Mouse (Mus musculus) gonadal fat pad, adult 2 months (tissue): Measurements from ENCODE around the gene Pla2g2f. TPM values are rescaled to one million over a fixed set of nuclear protein-coding genes. Genes with fewer than 3 reads are reported as not detected.

Source experiments
- DNase-seq: peaks from one replicate; pipeline ENCODE4 v3.0.0-alpha.2; 2012; ENCODE audit warnings: low read depth
- polyA plus RNA-seq: library from polyadenylated mRNA; depleted of rRNA; stranded (reverse); fragments of >200 nt; gene quantifications from 2 replicates; pipeline ENCODE4 v1.2.3, GENCODE M21; 2012; rRNA removed

Gene Pla2g2f
- polyA plus RNA-seq, 1 experiment: not detected

DNA sequence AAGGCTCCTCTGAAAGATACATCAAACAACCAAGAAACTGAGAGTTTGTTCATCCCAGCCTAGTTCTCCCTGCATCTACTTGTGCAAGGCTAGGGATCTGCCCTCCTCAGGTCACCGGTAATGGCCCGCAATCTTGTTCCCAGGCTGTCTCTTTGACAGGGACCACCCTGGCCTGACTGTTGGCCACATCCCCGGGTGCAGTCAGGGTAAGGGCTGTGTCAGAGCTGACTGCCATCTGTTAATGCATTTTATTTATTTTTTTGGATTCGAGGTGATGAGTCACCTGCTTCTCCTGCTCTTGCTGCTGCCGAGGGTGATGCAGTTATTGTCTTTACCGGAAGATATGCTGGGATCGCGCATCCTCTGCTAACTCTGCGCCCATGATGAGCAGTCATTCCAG, 40.7 kb downstream of the Pla2g2f start:
- no peak for DNase-seq

DNA sequence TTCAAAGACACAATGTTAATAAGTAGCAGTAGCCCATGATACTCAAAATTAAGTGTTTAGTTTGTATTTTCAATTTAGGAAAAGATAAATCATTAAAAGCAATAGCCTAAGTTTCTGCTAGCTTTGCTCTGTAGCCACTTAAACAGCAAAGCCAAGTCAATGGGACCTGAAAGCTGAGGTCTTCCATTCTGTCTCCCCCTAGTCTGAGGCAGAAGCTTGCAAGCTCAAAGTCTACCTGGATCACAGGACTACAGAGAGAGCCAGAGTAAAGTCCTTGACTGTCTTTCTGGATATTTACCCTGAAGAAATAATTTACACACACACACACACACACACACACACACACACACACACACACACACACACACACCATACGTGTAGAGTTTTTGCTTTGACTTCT, 43.2 kb downstream of the Pla2g2f start:
- DNase-seq: no peak

GRCm38 (mm10) chr4:138712621-138713020, 44.8 kb downstream of the Pla2g2f start:
- DNase-seq: no peak

DNA sequence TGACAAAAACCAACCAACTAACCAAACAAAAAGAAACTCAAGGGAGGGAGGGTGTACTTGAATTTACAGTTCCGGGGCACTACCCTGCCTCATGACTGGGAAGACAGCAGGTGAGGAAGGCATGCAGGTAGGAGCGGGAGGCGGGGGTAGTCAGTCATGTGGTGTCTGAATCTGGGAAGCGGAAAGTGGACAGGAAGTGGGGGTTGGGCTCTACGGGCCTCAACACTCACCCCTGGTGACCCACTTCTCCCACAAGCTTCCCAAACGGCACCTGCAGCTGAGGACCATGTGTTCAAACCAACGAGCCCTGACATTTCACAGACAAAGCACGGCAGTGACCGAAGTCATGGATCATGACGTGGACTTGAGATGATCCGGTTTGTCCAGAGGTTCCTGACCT, 45.3 kb downstream of the Pla2g2f start:
- DNase-seq: no peak

DNA sequence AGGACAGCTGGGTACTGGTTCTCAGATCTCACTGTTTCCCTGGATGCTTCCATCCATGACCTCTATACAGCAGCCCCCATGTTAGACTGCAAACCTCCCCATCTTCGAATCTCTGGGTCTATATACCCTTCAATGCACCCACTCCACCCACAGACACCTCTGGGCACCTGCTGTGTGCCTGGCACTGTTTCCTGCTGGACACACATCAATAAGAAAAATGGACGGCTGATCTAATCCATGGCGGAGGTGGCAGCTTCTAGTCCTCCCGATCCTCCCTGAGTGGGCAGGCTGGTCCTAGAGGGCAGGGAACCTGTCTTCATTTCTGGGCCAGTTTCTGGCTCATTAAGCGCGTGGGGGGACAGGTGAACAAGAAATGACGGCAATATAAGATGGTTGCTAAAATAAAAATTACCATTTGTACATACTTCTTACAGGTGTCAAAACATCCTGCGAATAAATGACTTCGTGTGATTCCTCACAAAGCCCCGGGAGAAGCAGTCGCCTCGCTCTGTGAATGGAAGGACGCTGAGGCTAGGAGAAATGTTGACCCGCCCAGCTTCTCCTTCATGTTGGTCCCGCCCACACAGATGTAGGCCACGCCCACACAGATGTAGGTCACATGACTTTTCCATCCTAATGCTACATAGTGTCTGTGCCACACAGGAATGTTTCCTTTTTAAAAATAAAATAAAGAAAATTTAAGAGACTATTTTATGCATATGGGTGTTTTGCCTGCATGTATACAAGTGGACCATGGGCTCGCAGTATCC, 46.2 kb downstream of the Pla2g2f start:
- no peak for DNase-seq

DNA sequence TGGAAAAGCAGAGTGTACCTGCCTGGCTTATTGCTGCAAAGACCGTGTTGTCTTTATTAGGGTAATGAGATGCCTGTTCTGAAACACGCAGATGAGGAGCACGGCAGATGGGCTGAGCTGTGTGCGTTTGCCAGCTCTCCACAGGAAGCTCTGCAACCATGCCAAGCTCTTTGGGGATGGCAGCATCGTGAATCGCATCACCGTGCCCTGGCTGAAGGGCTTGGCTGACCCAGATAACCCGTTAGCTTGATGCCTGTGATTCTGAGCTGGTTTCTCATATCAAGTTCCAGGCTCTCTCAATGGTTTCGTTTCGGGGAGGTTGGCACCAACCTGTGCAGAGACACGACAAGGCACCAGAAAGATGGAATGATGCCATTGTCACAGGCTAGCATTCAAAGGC, 46.8 kb downstream of the Pla2g2f start:
- DNase-seq: no peak

DNA sequence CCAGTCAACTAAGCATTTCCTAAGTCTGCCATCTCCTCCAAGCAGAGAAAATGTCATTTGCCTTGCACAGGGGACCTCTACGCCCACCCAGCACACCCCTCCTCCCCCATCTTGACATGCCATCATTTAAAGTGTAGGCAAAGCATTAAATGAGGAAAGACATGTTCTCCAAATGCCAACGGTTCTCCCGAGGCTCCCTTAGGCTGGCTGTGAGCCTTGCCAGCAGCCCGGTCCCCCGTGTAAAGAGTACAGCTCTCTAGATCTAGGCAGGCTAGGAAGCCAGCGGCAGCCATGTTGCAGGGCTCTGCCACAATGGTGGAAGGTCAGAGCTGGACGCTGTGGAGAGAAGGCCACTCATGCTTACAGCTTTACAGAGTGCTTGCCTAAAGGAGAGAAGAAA, 47.5 kb downstream of the Pla2g2f start:
- DNase-seq: no peak

DNA sequence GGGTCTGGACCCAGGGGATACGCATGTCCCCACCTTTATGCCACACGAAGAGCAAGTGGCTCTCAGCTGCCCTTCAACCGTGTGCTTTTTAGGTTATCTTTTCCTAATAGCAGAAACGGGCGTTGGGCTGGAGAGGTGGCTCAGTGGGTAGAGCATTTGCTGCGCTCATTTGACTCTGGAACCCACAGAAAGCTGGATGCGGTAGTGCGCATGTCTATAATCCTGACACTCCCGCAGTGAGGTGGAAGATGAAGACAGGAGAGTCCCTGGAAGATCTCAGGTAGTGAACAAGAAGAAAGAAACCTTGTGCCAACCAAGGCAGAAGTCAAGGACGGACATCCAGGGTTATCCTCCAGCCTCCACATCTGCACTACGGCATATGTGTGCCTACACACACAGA, 48.2 kb downstream of the Pla2g2f start:
- no peak for DNase-seq

DNA sequence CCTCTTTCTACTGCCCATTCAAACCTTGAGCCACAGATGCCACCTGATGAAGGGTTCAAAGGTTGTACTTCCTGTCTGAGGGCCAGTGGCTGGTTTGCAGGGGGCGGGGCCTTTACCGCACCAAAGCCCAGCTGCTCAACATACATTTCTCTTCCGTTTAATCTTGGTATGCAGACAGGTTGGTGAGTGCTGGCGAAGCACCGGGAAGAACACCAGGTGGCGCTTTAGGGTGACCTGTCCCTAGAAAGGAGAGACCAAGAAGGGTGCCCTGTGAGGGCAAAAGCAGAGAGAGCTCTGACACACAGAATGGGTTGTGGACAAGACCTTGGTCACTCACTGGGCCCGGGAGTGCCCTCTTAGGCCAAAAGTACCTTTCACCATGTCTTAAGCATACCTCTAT, 48.8 kb downstream of the Pla2g2f start:
- no peak for DNase-seq

DNA sequence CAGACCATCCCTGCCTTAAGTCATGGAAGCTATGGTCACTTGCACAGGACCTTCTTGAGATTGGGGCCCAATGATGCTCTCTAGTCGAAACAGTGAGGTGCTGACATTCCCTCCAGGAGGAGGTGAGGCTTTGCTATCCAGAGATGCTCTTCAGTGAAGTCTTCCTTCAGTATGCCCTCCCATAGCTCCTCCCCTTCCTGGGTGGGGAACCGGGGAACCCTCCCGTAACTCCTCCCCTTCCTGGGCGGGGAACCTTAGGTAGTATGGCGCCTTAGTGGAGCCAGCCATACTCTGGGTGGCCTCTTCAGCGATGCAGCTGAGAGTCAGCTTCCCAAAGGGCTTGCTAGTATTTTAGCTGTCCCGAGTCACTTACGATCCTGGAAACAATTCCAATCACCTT, 50.8 kb downstream of the Pla2g2f start:
- DNase-seq: no peak

DNA sequence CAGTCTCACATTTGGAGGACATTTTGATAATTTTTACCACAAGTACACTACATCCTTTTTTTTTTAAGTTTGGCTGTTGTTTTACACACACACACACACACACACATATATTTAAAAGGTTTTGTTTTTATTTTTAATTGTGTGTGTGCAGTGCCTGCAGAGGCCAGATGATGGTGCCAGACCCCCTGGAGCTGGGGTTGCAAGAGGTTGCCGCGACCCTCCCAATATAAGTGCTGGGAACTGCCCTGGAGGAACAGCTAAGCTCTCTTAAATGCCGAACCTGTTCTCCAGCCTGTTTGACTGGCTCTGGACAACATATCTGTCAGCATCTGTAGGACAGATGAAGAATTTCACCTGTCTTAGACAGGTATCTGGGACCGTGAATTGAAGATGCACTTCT, 53.3 kb downstream of the Pla2g2f start:
- DNase-seq: no peak

DNA sequence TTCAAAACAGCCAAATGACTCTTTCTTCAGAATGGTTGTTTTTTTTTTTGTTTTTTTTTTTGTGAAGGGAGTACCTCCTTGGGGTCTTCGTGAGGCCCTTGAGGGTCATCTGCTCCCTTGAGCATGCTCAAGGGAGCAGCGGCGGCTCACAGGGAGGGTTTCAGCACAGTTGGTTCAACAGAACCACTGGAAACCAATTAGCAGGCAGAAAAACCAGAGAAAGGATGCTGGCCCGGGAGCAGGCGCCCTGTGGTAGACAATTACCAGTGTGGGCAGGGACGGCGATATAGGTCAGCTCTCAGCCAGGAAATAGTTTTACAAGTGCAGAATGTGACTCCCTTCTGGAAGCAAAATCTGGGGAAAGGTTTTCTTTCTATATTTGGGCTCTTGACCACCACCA, 53.8 kb downstream of the Pla2g2f start:
- DNase-seq: no peak

DNA sequence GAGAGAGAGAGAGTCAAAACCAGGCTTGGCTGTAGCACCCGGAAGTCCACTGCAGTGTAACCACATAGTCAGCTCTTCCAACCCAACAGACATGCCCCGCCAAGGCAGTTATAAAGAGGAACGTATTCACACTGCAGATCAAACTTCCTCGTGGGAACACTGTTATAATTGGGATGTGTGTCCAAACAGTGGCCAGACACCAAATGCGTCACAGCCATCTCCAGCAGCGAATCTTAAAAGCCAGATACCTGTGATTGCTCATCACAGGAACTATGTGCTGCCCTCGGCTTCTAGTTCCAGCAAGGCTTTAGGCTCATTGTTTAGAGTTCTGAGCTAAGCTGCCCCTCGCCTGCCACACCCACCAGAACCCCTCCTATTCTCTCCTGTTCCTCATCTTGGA, 54.9 kb downstream of the Pla2g2f start:
- DNase-seq: no peak

GRCm38 (mm10) chr4:138702031-138702430, 55.4 kb downstream of the Pla2g2f start:
- DNase-seq: no peak

GRCm38 (mm10) chr4:138701111-138701510, 56.3 kb downstream of the Pla2g2f start:
- DNase-seq: no peak

Other genes starting within 250 kb of the Pla2g2f start
- 0.04 and 0.25 TPM in 2 replicates for gene Vwa5b1, start 121.7 kb downstream of the Pla2g2f start, polyA plus RNA-seq
- gene Pla2g2c, start 32.8 kb downstream of the Pla2g2f start, polyA plus RNA-seq: 0.63 and 0.85 TPM in 2 replicates
- 5.3 and 8.6 TPM in 2 replicates for gene Ubxn10, start 20.5 kb downstream of the Pla2g2f start, polyA plus RNA-seq
- 5.6 and 9.2 TPM in 2 replicates for gene Pla2g2d, start 18.1 kb upstream of the Pla2g2f start, polyA plus RNA-seq
- gene Pla2g5, start 105.9 kb upstream of the Pla2g2f start, polyA plus RNA-seq: 23.8 and 37.2 TPM in 2 replicates
- not detected in 2 replicates for gene Gm13030, start 116.3 kb upstream of the Pla2g2f start, polyA plus RNA-seq
- 6.9 and 15.8 TPM in 2 replicates for gene Pla2g2e, start 120.3 kb upstream of the Pla2g2f start, polyA plus RNA-seq
- 7.6 and 9.4 TPM in 2 replicates for gene Otud3, start 156.3 kb upstream of the Pla2g2f start, polyA plus RNA-seq
- 96.1 and 101 TPM in 2 replicates for gene Rnf186, start 209.5 kb upstream of the Pla2g2f start, polyA plus RNA-seq
- 20.7 and 21.5 TPM in 2 replicates for gene Tmco4, start 215.3 kb upstream of the Pla2g2f start, polyA plus RNA-seq